Mouse (Mus musculus) hindbrain, embryonic 12.5 days (tissue): ENCODE measurements around the gene Pappa2. TPM values are rescaled to one million over a fixed set of nuclear protein-coding genes. Genes with fewer than 3 reads are reported as not detected.

Experiments used
- ATAC-seq: fragments of 200-750 bp; cut with Nextera tagmentation; 2 replicates; pipeline ENCODE4 v1.8.0; 2017; ENCODE audit warnings: moderate TSS enrichment; ENCODE audit not compliant: low FRiP score
- H3K27ac ChIP-seq: fragments of 300-500 bp; sonication (generic); 2 replicates; pipeline ENCODE4 v1.5.1; 2016; ENCODE audit warnings: mild to moderate bottlenecking
- H3K27me3 ChIP-seq: fragments of 300-500 bp; sonication (generic); 2 replicates; pipeline ENCODE4 v1.6.1; 2016; ENCODE audit warnings: mild to moderate bottlenecking
- H3K36me3 ChIP-seq: fragments of 300-500 bp; sonication (generic); 2 replicates; pipeline ENCODE4 v1.6.1; 2016; ENCODE audit warnings: mild to moderate bottlenecking
- H3K4me1 ChIP-seq: fragments of 300-500 bp; sonication (generic); 2 replicates; pipeline ENCODE4 v1.6.1; 2016
- H3K4me2 ChIP-seq: fragments of 300-500 bp; sonication (generic); replicated peaks from 2 replicates; pipeline ENCODE4 v1.6.1; 2016; ENCODE audit warnings: mild to moderate bottlenecking
- H3K4me3 ChIP-seq: fragments of 300-500 bp; sonication (generic); 2 replicates; pipeline ENCODE4 v1.5.1; 2016; ENCODE audit warnings: mild to moderate bottlenecking
- H3K9ac ChIP-seq: fragments of 300-500 bp; sonication (generic); 2 replicates; pipeline ENCODE4 v1.6.1; 2016; ENCODE audit warnings: mild to moderate bottlenecking, moderate library complexity
- H3K9me3 ChIP-seq: fragments of 300-500 bp; sonication (generic); replicated peaks from 2 replicates; pipeline ENCODE4 v1.6.1; 2016; ENCODE audit warnings: mild to moderate bottlenecking
- WGBS: fragments of 180-500 bp; shearing (Covaris S2); methylation state at CpG from one replicate; pipeline ENCODE4 v1.1.7; 2016; 5-methylcytosine and 5-hydroxymethylcytosine counted together
- polyA plus RNA-seq: library from polyadenylated mRNA; unstranded; fragments of >200 nt; fragmentation: Nextera tagmentation; extraction: Ambion mirVana; gene quantifications from 2 replicates; pipeline ENCODE4 v1.2.1, GENCODE M21; 2016

The Pappa2 gene
- polyA plus RNA-seq, 1 experiment from 2014 or later: 2.3 TPM

DNA sequence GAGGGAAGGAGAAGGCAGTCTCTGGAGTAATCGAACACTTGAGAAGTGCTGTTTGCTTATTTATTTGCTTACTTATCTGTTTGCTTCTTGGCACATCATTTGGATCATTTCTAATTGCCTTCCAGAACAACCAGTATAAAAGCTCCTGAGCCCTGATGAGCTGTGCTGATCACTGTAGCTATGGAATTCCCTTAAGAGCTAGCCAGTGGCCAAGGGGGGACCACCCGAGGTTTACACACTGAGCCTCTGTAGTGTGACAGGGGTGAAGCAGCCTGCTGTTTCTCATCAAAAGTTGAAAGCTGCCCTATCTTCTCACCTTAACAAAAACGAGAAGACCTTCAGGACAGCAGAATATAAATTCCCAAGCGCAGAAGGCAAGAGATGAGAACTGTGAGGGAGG lies 35.4 kb downstream of the Pappa2 start:
- H3K9ac ChIP-seq: no peak overlapping the region
- no peaks in the 10 kb centered on the region for H3K4me1 ChIP-seq
- H3K27ac ChIP-seq: no peak overlapping the region
- 75% methylated on average over 4 of the region's 4 CpGs for WGBS
- no peaks in the 10 kb centered on the region for H3K36me3 ChIP-seq
- H3K4me2 ChIP-seq: no peak overlapping the region
- ATAC-seq: no peak
- H3K9me3 ChIP-seq: no peaks in the 10 kb centered on the region
- no peaks in the 10 kb centered on the region for H3K27me3 ChIP-seq
- H3K4me3 ChIP-seq: no peak overlapping the region

DNA sequence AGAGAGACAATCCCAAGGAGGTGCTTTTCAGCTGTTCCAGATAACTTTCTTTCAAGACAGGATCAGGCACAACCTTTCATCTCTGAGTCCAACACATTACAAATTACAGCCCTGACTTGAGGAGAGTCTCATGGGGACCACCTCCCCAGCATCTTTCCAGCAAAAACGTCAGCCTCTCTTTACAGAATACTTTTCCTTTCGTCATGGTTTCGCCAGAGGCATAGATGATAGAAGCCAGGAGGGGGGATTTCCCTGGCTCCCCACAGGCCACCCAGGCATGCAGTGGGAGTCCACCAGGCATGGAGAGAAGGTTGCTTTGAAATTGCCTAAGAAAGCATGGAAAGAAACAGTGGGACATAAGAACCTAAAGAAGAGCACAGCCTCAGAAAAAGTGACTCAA lies 37.4 kb downstream of the Pappa2 start:
- Histone ChIP-seq H3K36me3 (no peaks in the 10 kb centered on the region), H3K4me2 (no peak overlapping the region), H3K9ac (no peak overlapping the region), H3K27me3 (no peaks in the 10 kb centered on the region), H3K27ac (no peak overlapping the region), H3K4me1 (no peaks in the 10 kb centered on the region), H3K9me3 (no peaks in the 10 kb centered on the region), H3K4me3 (no peak overlapping the region)
- 58% methylated on average over 3 of the region's 3 CpGs for WGBS
- ATAC-seq: no peak

DNA sequence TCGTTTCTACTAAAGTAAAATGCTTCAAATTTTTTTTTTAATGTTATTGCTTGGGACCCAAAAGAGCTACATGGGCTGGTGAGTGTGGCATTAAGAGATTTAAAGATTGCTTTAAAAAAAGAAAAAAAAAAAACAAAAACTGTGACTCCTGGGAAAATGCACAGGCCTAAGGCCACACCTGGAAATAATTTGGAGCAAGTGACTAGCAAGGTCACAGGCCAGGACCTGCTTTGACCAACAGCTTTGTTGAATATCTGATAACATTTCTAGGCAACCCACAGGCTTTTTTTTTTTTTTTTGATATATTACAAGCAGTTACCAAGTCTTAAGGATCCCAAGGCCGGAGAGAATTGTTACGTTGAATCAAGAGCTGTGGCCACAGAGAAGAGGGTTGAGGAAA lies 39.3 kb downstream of the Pappa2 start:
- Histone ChIP-seq H3K4me1 (no peaks in the 10 kb centered on the region), H3K27me3 (no peaks in the 10 kb centered on the region), H3K9ac (no peak overlapping the region), H3K4me3 (no peak overlapping the region), H3K27ac (no peak overlapping the region), H3K4me2 (no peak overlapping the region), H3K36me3 (no peaks in the 10 kb centered on the region), H3K9me3 (no peaks in the 10 kb centered on the region)
- 74% methylated on average over 3 of the region's 3 CpGs for WGBS
- no peak for ATAC-seq

DNA sequence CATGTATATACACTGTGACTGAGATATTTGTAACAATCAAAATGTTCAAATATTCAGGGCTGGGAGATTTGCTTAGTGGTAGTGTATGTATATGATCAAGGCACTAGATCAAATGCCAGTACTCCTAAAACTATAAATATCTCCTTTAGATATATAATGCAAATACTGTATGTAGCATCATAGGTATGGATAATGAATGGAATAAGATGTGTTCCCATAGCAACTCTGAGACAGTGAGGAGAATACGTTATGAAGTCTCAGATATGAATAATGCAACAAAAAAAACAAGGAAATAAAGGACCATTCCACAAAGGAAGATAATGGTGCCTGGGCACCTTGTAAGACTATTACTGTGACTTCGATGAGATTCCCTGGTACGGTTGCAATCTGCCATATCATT lies 45.8 kb downstream of the Pappa2 start:
- no peak for ATAC-seq

DNA sequence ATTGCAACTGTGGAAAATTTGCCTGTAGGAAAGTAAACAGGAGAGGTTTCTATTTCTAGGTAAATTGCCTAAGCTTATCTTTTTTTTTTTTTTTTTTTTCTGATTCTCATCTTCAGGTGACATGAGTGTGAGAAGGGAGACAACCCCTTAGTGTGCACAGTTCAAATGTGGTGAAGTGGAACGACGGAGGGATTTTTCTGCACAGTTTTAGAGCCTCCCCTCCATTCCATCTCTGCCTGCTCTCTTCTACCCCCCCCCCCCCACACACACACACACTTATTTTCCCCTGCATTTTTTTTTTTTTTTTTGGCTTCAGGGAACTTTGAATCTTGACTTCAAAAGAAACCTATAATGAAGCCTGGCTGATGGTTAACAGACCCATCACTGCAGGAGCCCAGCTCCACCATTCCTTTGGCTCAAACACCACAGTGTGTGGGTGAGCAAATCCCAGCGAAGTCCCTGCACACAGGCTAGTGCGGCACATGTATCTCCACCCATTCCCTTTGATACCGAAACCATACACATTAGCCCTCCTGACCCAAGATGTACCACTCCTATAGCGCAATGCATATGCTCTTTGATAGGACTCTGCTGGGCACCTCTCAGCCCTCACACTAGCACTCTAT lies 49.0 kb downstream of the Pappa2 start:
- WGBS: 64% methylated on average over 6 of the region's 6 CpGs
- no peak overlapping the region for H3K4me3 ChIP-seq
- no peaks in the 10 kb centered on the region for H3K9me3 ChIP-seq
- H3K4me1 ChIP-seq: no peaks in the 10 kb centered on the region
- no peak overlapping the region for H3K9ac ChIP-seq
- no peak for ATAC-seq
- no peak overlapping the region for H3K4me2 ChIP-seq
- no peaks in the 10 kb centered on the region for H3K27me3 ChIP-seq
- H3K36me3 ChIP-seq: no peaks in the 10 kb centered on the region
- H3K27ac ChIP-seq: no peak overlapping the region

More for the DNA sequence above, 45.8 kb downstream of the Pappa2 start:
- 89% methylated on average over 3 of the region's 3 CpGs for WGBS
- no peaks in the 10 kb centered on the region for H3K36me3 ChIP-seq
- no peak overlapping the region for H3K4me3 ChIP-seq
- H3K4me1 ChIP-seq: no peaks in the 10 kb centered on the region
- no peak overlapping the region for H3K4me2 ChIP-seq
- H3K27ac ChIP-seq: no peak overlapping the region
- no peaks in the 10 kb centered on the region for H3K27me3 ChIP-seq
- no peaks in the 10 kb centered on the region for H3K9me3 ChIP-seq
- no peak overlapping the region for H3K9ac ChIP-seq

DNA sequence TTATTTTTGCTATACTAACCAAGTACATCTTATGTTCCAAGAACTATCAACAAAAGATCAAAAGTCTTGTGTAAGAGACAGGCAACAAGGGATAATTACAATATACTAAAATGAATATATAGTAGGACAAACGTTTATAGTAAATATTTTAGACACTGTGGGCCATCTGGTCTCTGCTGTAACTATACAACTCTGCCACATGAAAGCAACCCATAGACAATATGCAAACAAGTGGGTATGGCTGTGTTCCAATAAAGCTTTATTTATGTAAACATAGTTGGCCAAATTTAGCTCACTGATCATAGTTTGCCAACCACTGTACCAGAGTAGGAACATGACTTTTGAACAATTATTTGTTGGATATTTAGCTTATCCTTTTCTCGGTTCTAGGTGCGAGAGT lies 50.9 kb downstream of the Pappa2 start:
- 82% methylated on average over 3 of the region's 3 CpGs for WGBS

DNA sequence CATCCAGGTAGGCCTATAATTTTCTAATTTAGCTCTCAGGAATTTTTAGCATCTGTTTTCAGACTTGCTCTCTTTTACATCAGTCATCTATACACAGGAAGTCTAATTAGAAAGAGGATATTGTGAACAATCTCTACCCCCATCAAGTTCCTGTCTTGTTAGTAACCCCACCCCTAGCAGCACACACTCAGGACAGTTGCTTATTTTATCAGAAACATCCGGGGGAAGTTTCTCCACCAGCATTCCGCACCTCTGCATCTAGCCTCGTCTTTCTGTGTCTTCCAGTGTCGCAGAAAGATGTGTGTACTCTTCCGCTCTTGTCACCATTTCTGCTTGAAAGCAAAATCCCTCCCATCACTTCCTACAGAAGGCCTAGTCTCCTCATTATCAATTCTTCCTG lies 59.8 kb downstream of the Pappa2 start:
- ATAC-seq: no peak
- H3K27me3 ChIP-seq: no peaks in the 10 kb centered on the region
- no peak overlapping the region for H3K4me3 ChIP-seq
- H3K9ac ChIP-seq: no peak overlapping the region
- H3K9me3 ChIP-seq: no peaks in the 10 kb centered on the region
- H3K4me2 ChIP-seq: no peak overlapping the region
- no peaks in the 10 kb centered on the region for H3K36me3 ChIP-seq
- no peaks in the 10 kb centered on the region for H3K4me1 ChIP-seq
- 76% methylated on average over 5 of the region's 5 CpGs for WGBS
- H3K27ac ChIP-seq: no peak overlapping the region

More for the DNA sequence above, 50.9 kb downstream of the Pappa2 start:
- Histone ChIP-seq H3K4me2 (no peak overlapping the region), H3K4me1 (no peaks in the 10 kb centered on the region), H3K27me3 (no peaks in the 10 kb centered on the region), H3K36me3 (no peaks in the 10 kb centered on the region), H3K27ac (no peak overlapping the region), H3K9me3 (no peaks in the 10 kb centered on the region), H3K9ac (no peak overlapping the region), H3K4me3 (no peak overlapping the region)
- ATAC-seq: no peak

DNA sequence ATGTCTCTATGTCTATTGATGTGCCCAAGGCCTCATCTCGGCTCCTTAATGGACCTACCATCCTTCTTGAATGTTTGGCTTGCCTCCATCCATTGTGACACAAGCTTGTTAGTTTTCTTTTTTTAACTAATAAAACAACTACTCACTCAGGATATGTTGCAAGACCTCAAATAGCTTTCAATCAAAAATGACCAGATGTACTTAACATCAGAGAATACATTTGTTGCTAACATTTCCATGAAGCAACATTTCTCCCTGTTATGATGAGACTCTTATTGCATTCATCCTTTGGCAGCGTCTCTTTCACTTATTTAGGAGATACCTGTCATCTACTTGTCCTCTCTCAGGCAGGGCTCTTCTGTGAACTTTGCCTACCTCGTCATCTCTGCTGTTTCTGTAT lies 61.4 kb downstream of the Pappa2 start:
- Histone ChIP-seq H3K4me2 (no peak overlapping the region), H3K27me3 (no peaks in the 10 kb centered on the region), H3K9me3 (no peaks in the 10 kb centered on the region), H3K4me3 (no peak overlapping the region), H3K27ac (no peak overlapping the region), H3K36me3 (no peaks in the 10 kb centered on the region), H3K4me1 (no peaks in the 10 kb centered on the region), H3K9ac (no peak overlapping the region)
- ATAC-seq: no peak
- WGBS: 73% methylated on average over 3 of the region's 3 CpGs

DNA sequence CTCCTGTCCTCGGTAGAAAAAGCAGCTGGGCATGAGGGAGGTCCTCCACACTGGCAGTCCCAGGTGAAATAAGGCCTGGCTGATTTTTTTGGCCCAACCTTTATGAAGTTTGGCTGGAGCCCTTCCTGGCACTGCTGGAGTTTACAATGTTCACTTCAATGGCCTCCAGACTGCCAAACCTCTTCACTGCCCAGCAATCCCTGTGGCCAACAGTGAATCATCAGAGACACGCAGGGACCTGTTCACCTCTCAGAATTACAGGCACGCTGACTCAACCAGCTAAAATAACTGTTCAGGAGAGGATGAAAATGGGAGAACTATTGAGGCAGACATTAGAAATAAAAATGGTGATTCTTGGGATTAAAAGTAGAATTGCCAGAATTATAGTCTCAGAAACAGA lies 63.2 kb downstream of the Pappa2 start:
- Histone ChIP-seq H3K36me3 (no peaks in the 10 kb centered on the region), H3K27ac (no peak overlapping the region), H3K4me1 (no peaks in the 10 kb centered on the region), H3K27me3 (no peaks in the 10 kb centered on the region), H3K9me3 (no peaks in the 10 kb centered on the region), H3K9ac (no peak overlapping the region), H3K4me2 (no peak overlapping the region), H3K4me3 (no peak overlapping the region)
- no peak for ATAC-seq
- WGBS: 82% methylated on average over 3 of the region's 3 CpGs

DNA sequence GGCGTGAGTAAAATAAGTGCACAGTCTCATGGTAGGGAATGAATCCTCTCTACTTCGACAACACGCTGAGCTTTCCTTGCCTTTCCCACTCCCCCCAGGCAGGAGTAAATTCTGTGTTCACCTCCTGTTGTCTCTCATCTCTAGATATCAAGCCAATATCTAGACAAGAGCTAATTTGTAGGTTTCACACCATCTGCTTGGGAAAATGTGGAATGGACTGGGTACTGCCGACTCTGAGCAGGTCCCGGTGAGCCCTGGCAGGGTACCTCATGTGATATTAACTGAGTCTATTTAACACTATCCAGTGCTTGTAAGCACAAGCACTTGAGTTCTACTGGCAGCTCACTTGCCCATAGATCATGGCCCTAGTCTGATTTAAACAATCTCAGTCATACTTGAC lies 64.7 kb downstream of the Pappa2 start:
- H3K27me3 ChIP-seq: no peaks in the 10 kb centered on the region

DNA sequence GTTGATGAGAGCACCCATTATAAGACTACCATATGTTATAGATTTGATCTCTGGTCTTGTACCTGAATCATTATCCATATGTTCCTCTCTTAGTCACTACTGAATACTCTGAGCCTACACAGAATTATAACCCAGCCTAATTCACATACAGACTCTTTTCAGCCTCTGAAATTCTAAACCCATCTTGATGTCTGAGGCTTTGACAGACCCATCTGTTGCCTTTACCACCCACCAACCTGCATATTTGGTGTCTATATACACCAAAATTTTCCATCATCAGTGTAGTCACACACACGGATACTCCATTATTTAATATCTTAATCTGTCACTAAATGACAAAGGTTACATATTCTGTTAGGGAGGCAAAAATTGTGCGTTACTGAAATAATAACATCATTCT lies 69.6 kb downstream of the Pappa2 start:
- H3K4me1 ChIP-seq: no peaks in the 10 kb centered on the region
- 84% methylated on average over 2 of the region's 2 CpGs for WGBS
- no peaks in the 10 kb centered on the region for H3K36me3 ChIP-seq
- H3K27ac ChIP-seq: no peak overlapping the region
- ATAC-seq: no peak
- H3K4me2 ChIP-seq: no peak overlapping the region
- H3K4me3 ChIP-seq: no peak overlapping the region
- no peaks in the 10 kb centered on the region for H3K9me3 ChIP-seq
- no peak overlapping the region for H3K9ac ChIP-seq
- H3K27me3 ChIP-seq: no peaks in the 10 kb centered on the region

More for the DNA sequence above, 64.7 kb downstream of the Pappa2 start:
- no peaks in the 10 kb centered on the region for H3K4me1 ChIP-seq
- H3K27ac ChIP-seq: no peak overlapping the region
- ATAC-seq: no peak
- 92% methylated on average over 5 of the region's 5 CpGs for WGBS
- H3K9ac ChIP-seq: no peak overlapping the region
- no peaks in the 10 kb centered on the region for H3K9me3 ChIP-seq
- H3K4me3 ChIP-seq: no peak overlapping the region
- H3K36me3 ChIP-seq: no peaks in the 10 kb centered on the region
- H3K4me2 ChIP-seq: no peak overlapping the region

DNA sequence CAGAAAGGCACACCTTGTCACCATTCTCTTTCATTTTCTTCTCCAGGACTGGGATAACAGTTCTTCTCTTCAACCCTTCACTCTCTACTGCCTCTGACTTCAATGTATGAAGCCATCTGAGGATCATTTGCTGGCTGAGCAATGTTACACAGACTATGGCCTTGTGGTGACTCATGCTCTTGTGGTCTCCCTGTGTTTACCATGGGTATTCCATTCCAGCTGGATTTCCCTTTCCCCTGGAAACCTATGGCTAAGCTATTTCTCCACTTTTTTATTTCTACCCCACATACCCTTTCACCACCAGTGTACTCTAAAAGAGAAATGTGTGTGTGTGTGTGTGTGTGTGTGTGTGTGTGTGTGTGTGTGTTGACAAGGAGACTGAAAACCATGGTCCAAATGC lies 83.0 kb downstream of the Pappa2 start:
- Histone ChIP-seq H3K4me3 (no peak overlapping the region), H3K27me3 (no peaks in the 10 kb centered on the region), H3K27ac (no peak overlapping the region), H3K4me2 (no peak overlapping the region), H3K36me3 (no peaks in the 10 kb centered on the region), H3K9me3 (no peaks in the 10 kb centered on the region), H3K4me1 (no peaks in the 10 kb centered on the region), H3K9ac (no peak overlapping the region)
- no peak for ATAC-seq

DNA sequence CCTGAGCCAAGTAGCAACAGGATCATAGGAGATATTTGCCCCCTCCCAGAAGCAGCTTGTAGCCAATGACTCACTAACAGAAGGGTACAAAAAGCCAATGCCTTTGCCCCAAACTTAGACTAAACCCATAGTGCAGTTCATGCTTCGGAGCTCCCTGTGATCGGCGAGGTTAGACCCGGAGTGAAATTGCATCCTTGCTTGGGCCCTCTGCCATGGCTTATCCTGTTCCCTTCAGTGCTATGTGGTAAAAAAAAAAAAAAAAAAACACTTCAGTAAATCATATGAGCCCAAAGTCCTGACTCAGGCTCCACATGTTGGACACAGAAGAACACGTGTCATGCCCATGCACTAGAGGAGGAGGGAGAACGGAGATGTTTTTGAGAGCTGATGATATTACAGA lies 85.8 kb downstream of the Pappa2 start:
- Histone ChIP-seq H3K27me3 (no peaks in the 10 kb centered on the region), H3K4me1 (no peaks in the 10 kb centered on the region), H3K4me2 (no peak overlapping the region), H3K9me3 (no peaks in the 10 kb centered on the region), H3K36me3 (no peaks in the 10 kb centered on the region), H3K4me3 (no peak overlapping the region), H3K9ac (no peak overlapping the region), H3K27ac (no peak overlapping the region)
- no peak for ATAC-seq
- 93% methylated on average over 6 of the region's 6 CpGs for WGBS
